Comparison of ENCODE assay signal across 11 mouse cellular contexts in the genomic region with DNA sequence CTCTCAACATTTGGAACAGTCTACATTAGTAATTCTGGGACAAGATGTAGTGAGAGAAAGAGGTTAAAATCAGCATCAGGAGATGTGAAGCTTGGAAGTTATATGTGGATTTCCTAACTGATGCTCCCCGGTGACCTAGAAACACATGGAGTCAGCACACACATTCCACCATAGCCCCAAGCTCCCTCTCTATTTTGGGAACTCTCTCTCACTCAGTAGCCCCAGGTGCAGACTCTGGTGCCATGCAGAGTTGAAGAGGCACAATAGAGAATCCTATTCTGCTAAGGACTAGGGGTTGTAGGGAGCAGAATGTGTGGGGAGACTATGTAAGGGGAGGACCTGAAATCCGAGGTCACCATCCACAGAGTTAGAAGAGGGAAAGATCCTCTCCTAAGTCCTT.
"Had no signal": no experiment of that assay in that cellular context is flagged by ENCODE, and none has a peak within 500 bp of the region (broad histone marks: within the 10 kb centered on the region; RNA-seq: fewer than 3 reads in every experiment).

No protein-coding gene starts in this region.

- H3K27ac ChIP-seq: liver, embryonic 13.5 days had no signal

- H3K9ac ChIP-seq: liver, embryonic 13.5 days had no signal

- H3K9me3 ChIP-seq: liver, embryonic 13.5 days had no signal

- H3K27me3 ChIP-seq: liver, embryonic 13.5 days had no signal

- H3K4me1 ChIP-seq: liver, embryonic 13.5 days had no signal

- H3K4me2 ChIP-seq: liver, embryonic 13.5 days; midbrain, embryonic 11.5 days had no signal

- DNase-seq: kidney, adult 9 months; kidney, postnatal 14 days; kidney, postnatal 4 days; liver, embryonic 13.5 days; lung, adult 2 months; lung, postnatal 14 days; lung, postnatal 4 days; midbrain, embryonic 14.5 days; thymus, adult 18-20 months; thymus, postnatal 36 days had no signal

- H3K36me3 ChIP-seq: liver, embryonic 13.5 days had no signal

- H3K4me3 ChIP-seq: liver, embryonic 13.5 days had no signal
